Mouse (Mus musculus) hindbrain, embryonic 10.5 days (tissue): ENCODE measurements around the gene Fam19a4. TPM values are rescaled to one million over a fixed set of nuclear protein-coding genes. Genes with fewer than 3 reads are reported as not detected.
"Not testable (repeated sequence)": the region's sequence is repeated elsewhere in the genome, so short reads cannot be mapped to it uniquely, and the experiment has no call there.

ENCODE experiments used
- DNase-seq: peaks from one replicate; pipeline ENCODE4 v3.0.0-alpha.2; 2017; ENCODE audit warnings: low spot score
- H3K27ac ChIP-seq: fragments of 300-500 bp; sonication (generic); 2 replicates; pipeline ENCODE4 v1.5.1; 2016; ENCODE audit warnings: mild to moderate bottlenecking, moderate library complexity
- H3K27me3 ChIP-seq: fragments of 300-500 bp; sonication (generic); 2 replicates; pipeline ENCODE4 v1.6.1; 2016; ENCODE audit warnings: mild to moderate bottlenecking; ENCODE audit not compliant: poor library complexity, insufficient read depth, severe bottlenecking
- H3K36me3 ChIP-seq: fragments of 300-500 bp; sonication (generic); 2 replicates; pipeline ENCODE4 v1.6.1; 2016; ENCODE audit warnings: mild to moderate bottlenecking, moderate library complexity
- H3K4me1 ChIP-seq: fragments of 300-500 bp; sonication (generic); replicated peaks from 2 replicates; pipeline ENCODE4 v1.6.1; 2016; ENCODE audit warnings: mild to moderate bottlenecking
- H3K4me3 ChIP-seq: fragments of 300-500 bp; sonication (generic); 2 replicates; pipeline ENCODE4 v1.5.1; 2016; ENCODE audit warnings: mild to moderate bottlenecking, moderate library complexity
- H3K9me3 ChIP-seq: fragments of 300-500 bp; sonication (generic); 2 replicates; pipeline ENCODE4 v1.6.1; 2016; ENCODE audit warnings: mild to moderate bottlenecking, moderate library complexity
- WGBS: fragments of 180-500 bp; shearing (Covaris S2); methylation state at CpG from one replicate; pipeline ENCODE4 v1.1.7; 2016; 5-methylcytosine and 5-hydroxymethylcytosine counted together
- polyA plus RNA-seq: library from polyadenylated mRNA; unstranded; fragments of >200 nt; fragmentation: Nextera tagmentation; extraction: Ambion mirVana; gene quantifications from 2 replicates; pipeline ENCODE4 v1.2.1, GENCODE M21; 2016

Fam19a4 gene
- polyA plus RNA-seq, 1 experiment from 2014 or later, result 5.7 TPM

DNA sequence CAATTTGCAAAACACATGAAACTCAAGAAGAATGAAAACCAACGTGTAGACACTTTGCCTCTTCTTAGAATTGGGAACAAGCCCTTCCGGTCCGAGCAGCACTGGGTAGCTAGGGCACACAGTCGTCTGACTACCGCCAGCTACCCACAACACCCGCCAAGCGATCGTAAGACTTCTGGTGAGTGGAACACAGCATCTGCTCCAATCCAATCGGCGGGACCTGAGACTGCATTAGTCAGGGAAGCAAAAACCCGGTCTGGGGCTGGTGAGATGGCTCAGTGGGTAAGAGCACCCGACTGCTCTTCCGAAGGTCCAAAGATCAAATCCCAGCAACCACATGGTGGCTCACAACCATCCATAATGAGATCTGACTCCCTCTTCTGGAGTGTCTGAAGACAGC, 183.6 kb downstream of the Fam19a4 start:
- H3K4me1 ChIP-seq, H3K9me3 ChIP-seq, H3K27me3 ChIP-seq, H3K36me3 ChIP-seq, DNase-seq, H3K4me3 ChIP-seq, H3K27ac ChIP-seq: not testable (repeated sequence)
- whole genome bisulfite sequencing, result 94% methylated on average over 13 of the region's 13 CpGs

- Histone ChIP-seq H3K27ac (no peak overlapping the region), H3K4me3 (no peak overlapping the region), H3K4me1 (no peaks in the 10 kb centered on the region), H3K9me3 (no peaks in the 10 kb centered on the region), H3K27me3 (no peaks in the 10 kb centered on the region), H3K36me3 (no peaks in the 10 kb centered on the region)
- no peak for DNase-seq
- WGBS, result 67% methylated on average over 7 of the region's 7 CpGs
Measured at GRCm38 (mm10) chr6:96853065-96853464, 207.1 kb downstream of the Fam19a4 start.

- no peak overlapping the region for H3K4me3 ChIP-seq
- no peak overlapping the region for H3K27ac ChIP-seq
- no peak for DNase-seq
- H3K36me3 ChIP-seq, result no peaks in the 10 kb centered on the region
- H3K4me1 ChIP-seq, result no peaks in the 10 kb centered on the region
- H3K9me3 ChIP-seq, result no peaks in the 10 kb centered on the region
- H3K27me3 ChIP-seq, result no peaks in the 10 kb centered on the region
- WGBS, result 53% methylated on average over 1 of the region's 1 CpGs
Measured at GRCm38 (mm10) chr6:96843944-96844343, 216.3 kb downstream of the Fam19a4 start.

DNA sequence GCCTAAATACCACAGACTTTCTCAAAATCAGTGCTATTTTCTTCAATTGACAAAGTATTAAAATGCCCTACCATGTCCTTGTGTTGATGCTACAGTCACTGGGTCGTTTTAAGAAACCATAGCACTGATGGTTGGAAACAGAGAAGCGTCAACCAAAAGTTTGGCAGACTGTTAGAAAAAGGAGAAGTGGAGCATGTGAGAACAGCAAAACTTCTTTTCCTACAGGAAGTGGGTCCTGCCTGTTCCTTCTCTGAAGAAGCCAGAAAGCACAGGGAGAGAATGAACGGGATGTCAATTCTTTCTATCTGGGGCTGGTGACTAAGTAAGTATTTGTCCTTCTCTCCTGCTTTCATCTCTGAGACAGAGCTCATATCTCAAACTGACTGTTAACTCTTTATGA, 219.6 kb downstream of the Fam19a4 start:
- Histone ChIP-seq H3K36me3 (no peaks in the 10 kb centered on the region), H3K4me1 (no peaks in the 10 kb centered on the region), H3K27ac (no peak overlapping the region), H3K9me3 (no peaks in the 10 kb centered on the region), H3K27me3 (no peaks in the 10 kb centered on the region), H3K4me3 (no peak overlapping the region)
- 84% methylated on average over 3 of the region's 3 CpGs for WGBS
- DNase-seq, result no peak

DNA sequence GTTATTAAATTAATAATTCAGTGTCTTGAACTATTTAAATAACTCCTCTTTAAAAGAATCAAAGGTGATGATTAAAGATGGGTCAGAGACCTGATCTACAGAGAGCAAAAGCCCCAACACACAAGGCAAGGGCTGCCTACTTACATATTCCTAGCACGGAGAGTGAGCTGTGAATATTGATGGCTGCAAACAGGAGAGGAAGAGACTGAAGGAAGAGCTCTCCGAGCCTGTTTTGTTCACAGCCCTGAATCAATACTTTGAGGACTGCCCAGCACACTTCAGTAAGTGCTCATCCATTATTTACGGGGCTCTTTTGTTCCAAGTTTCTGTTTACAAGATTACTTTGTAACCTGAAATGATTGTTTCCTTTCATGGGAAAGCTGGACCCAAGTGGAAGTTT, 233.6 kb downstream of the Fam19a4 start:
- 0 out of 2 replicates have a peak, but pooled peaks cover 7% of the 10 kb centered on the region for H3K4me1 ChIP-seq
- no peaks in the 10 kb centered on the region for H3K9me3 ChIP-seq
- 54% methylated on average over 3 of the region's 3 CpGs for WGBS
- H3K4me3 ChIP-seq, result no peak overlapping the region
- no peak for DNase-seq
- H3K36me3 ChIP-seq, result no peaks in the 10 kb centered on the region
- no peaks in the 10 kb centered on the region for H3K27me3 ChIP-seq
- H3K27ac ChIP-seq, result no peak overlapping the region

- H3K4me1 ChIP-seq, result no peaks in the 10 kb centered on the region
- H3K4me3 ChIP-seq, result no peak overlapping the region
- H3K27me3 ChIP-seq, result no peaks in the 10 kb centered on the region
- H3K27ac ChIP-seq, result no peak overlapping the region
- no peak for DNase-seq
- 83% methylated on average over 3 of the region's 3 CpGs for WGBS
- no peaks in the 10 kb centered on the region for H3K9me3 ChIP-seq
- H3K36me3 ChIP-seq, result no peaks in the 10 kb centered on the region
Measured at GRCm38 (mm10) chr6:96802981-96803380, 257.2 kb downstream of the Fam19a4 start.

- no peaks in the 10 kb centered on the region for H3K27me3 ChIP-seq
Measured at GRCm38 (mm10) chr6:96798746-96799145, 261.5 kb downstream of the Fam19a4 start.

DNA sequence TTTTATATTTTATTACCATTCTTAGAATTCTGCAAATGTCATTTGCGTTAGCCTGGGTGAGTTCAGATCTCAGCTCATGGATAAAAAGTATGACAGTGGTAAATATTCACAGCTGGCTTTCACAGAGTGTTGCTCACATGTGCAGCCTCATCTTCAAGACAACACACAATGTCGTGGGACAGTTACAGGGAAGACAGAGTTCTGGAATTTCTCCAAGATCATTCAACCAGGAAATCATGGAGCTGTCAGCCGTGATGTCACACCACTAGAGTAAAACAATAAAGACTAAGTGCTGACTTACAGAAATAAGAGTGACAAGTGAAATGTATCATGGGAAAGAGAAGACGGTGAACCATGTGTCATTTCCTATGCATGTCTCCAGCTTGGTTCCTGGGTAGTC, 262.8 kb downstream of the Fam19a4 start:
- H3K27ac ChIP-seq, result no peak overlapping the region
- 85% methylated on average over 4 of the region's 4 CpGs for WGBS
- H3K4me3 ChIP-seq, result no peak overlapping the region
- DNase-seq, result no peak
- H3K36me3 ChIP-seq, result no peaks in the 10 kb centered on the region
- no peaks in the 10 kb centered on the region for H3K4me1 ChIP-seq
- H3K27me3 ChIP-seq, result no peaks in the 10 kb centered on the region
- no peaks in the 10 kb centered on the region for H3K9me3 ChIP-seq

More at GRCm38 (mm10) chr6:96798746-96799145, 261.5 kb downstream of the Fam19a4 start:
- H3K4me1 ChIP-seq, result no peaks in the 10 kb centered on the region
- H3K27ac ChIP-seq, result no peak overlapping the region
- WGBS, result 84% methylated on average over 1 of the region's 1 CpGs
- no peak for DNase-seq
- H3K4me3 ChIP-seq, result no peak overlapping the region
- no peaks in the 10 kb centered on the region for H3K9me3 ChIP-seq
- H3K36me3 ChIP-seq, result no peaks in the 10 kb centered on the region

Other genes with a start within 250 kb of the Fam19a4 start
- gene Eogt, start 88.8 kb upstream of the Fam19a4 start, polyA plus RNA-seq, result 8.7 and 11.0 TPM in 2 replicates
- 20.7 and 24.4 TPM in 2 replicates for gene Tmf1, start 118.7 kb upstream of the Fam19a4 start, polyA plus RNA-seq
- gene Uba3, start 145.2 kb upstream of the Fam19a4 start, polyA plus RNA-seq, result 79.4 and 83.4 TPM in 2 replicates
- 42.4 and 65.4 TPM in 2 replicates for gene Arl6ip5, start 150.3 kb upstream of the Fam19a4 start, polyA plus RNA-seq
- not detected in 2 replicates for gene Lmod3, start 192.3 kb upstream of the Fam19a4 start, polyA plus RNA-seq